Mouse (Mus musculus) stomach, postnatal 0 days (tissue): ENCODE data around the gene Etfb.

ENCODE experiments used
- CTCF ChIP-seq: IDR thresholded peaks from 2 replicates; pipeline ENCODE4 v1.5.1; 2016; ENCODE audit warnings: antibody characterized with exemption, low read depth, mild to moderate bottlenecking, moderate library complexity
- EP300 ChIP-seq: optimal IDR thresholded peaks from 2 replicates; pipeline ENCODE3; 2016; ENCODE audit warnings: antibody characterized with exemption

GRCm38 (mm10) chr7:43422995-43423617 is 20.8 kb upstream of the Etfb start:
- TF ChIP-seq CTCF: peak; percentile 97
- no peak for TF ChIP-seq EP300
